Mouse (Mus musculus) hindbrain, embryonic 13.5 days (tissue): Measurements from ENCODE around the gene Tiam2. TPM values are rescaled to one million over a fixed set of nuclear protein-coding genes. Genes with fewer than 3 reads are reported as not detected.

ENCODE experiments used
- ATAC-seq: fragments of 200-750 bp; cut with Nextera tagmentation; 2 replicates; pipeline ENCODE4 v1.8.0; 2017; ENCODE audit warnings: moderate TSS enrichment; ENCODE audit not compliant: low FRiP score
- H3K27ac ChIP-seq: fragments of 300-500 bp; sonication (generic); 2 replicates; pipeline ENCODE4 v1.5.1; 2015; ENCODE audit warnings: inconsistent platforms, mild to moderate bottlenecking, moderate library complexity
- H3K27me3 ChIP-seq: fragments of 300-500 bp; sonication (generic); 2 replicates; pipeline ENCODE4 v1.6.1; 2015; ENCODE audit warnings: mild to moderate bottlenecking, inconsistent platforms
- H3K36me3 ChIP-seq: fragments of 300-500 bp; sonication (generic); 2 replicates; pipeline ENCODE4 v1.6.1; 2015; ENCODE audit warnings: mild to moderate bottlenecking, inconsistent platforms
- H3K4me1 ChIP-seq: fragments of 300-500 bp; sonication (generic); replicated peaks from 2 replicates; pipeline ENCODE4 v1.6.1; 2015; ENCODE audit warnings: inconsistent platforms
- H3K4me2 ChIP-seq: fragments of 300-500 bp; sonication (generic); 2 replicates; pipeline ENCODE4 v1.6.1; 2015; ENCODE audit warnings: inconsistent platforms, mild to moderate bottlenecking, moderate library complexity
- H3K4me3 ChIP-seq: fragments of 300-500 bp; sonication (generic); 2 replicates; pipeline ENCODE4 v1.5.1; 2015; ENCODE audit warnings: mild to moderate bottlenecking, inconsistent platforms
- H3K9ac ChIP-seq: fragments of 300-500 bp; sonication (generic); 2 replicates; pipeline ENCODE4 v1.6.1; 2015; ENCODE audit warnings: mild to moderate bottlenecking, inconsistent platforms
- H3K9me3 ChIP-seq: fragments of 300-500 bp; sonication (generic); 2 replicates; pipeline ENCODE4 v1.6.1; 2016; ENCODE audit warnings: inconsistent platforms
- WGBS: fragments of 180-500 bp; shearing (Covaris S2); methylation state at CpG from one replicate; pipeline ENCODE4 v1.1.7; 2015; 5-methylcytosine and 5-hydroxymethylcytosine counted together
- polyA plus RNA-seq: library from polyadenylated mRNA; unstranded; fragments of >200 nt; fragmentation: Nextera tagmentation; extraction: Ambion mirVana; gene quantifications from 2 replicates; pipeline ENCODE4 v1.2.1, GENCODE M21; 2015

Gene Tiam2
- 4.1 and 4.9 TPM in 2 replicates for polyA plus RNA-seq

DNA sequence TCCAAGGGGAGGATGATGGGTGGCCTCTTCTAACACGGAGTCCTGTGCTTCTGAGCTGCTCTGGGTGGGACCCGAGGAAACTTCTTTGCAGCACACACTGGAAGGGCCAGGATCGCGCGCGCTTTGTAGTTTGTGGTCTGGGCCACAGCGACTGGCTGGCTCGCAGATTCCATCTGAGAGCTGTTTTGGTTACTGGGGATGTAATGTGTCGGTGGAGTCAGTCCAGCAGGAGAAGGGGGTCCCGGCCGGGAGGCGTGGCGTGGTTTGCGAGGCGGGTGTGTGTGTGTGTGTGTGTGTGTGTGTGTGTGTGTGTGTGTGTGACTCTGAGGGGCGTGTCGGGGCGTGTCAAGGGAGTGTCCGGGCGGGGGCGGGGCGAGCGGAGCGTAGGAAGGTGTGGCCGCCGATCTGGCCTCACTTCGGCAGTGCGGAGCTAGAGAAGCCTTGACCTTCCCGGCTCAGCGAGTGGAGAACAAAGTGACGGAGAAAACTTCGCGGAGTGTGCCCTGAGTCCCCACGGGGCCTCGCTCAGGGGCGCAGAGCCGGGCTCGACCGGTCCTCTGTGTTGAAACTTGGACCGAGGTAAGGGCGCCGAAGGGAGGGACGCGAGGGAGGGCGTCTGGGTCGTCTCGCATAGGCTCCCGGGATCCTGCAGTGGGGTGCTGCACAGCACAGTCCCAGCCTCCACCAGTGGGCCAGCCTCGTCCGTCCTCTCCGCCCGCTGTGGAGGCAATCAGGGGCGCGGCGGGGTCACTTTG is at the start of gene Tiam2:
Tiam2 (plus strand) TSS at position 426 of the 755 bp plus-strand sequence.
- Histone ChIP-seq H3K4me1 (peaks cover 22% of the 10 kb centered on the region), H3K27me3 (peaks cover 50% of the 10 kb centered on the region), H3K9ac (peak within 1 kb of the TSS; percentile 69), H3K4me3 (peak within 1 kb of the TSS; percentile 51), H3K27ac (peak within 1 kb of the TSS; percentile 12; the same call in 1 of the 2 replicates), H3K4me2 (peak within 1 kb of the TSS; percentile 75), H3K36me3 (no peaks in the 10 kb centered on the region), H3K9me3 (no peaks in the 10 kb centered on the region)
- 2% methylated on average over 43 of the region's 55 CpGs for WGBS
- ATAC-seq = peak; percentile 79

DNA sequence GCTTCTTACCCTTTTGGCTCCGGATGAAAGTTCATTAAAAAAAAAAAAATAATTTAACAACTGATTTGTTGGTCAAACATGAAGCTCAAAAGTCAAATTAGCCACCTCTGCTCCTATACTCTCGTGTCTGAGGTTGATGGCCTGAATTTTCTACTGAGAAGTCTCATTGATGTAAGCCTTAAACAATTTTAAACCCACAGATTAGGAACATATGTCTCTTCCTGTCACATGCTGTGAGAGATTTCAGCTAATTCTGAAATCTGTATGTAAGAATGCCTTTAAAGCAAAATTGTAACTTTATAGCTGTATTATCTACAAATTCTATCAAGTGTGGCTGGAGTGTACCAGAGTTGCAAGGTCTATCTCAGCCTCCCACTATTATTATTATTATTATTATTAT is 46.1 kb upstream of the Tiam2 start:
- H3K4me1 ChIP-seq = peaks cover 23% of the 10 kb centered on the region
- H3K9me3 ChIP-seq = no peaks in the 10 kb centered on the region
- no peak overlapping the region for H3K4me2 ChIP-seq
- no peaks in the 10 kb centered on the region for H3K36me3 ChIP-seq
- H3K4me3 ChIP-seq = no peak overlapping the region
- H3K27me3 ChIP-seq = no peaks in the 10 kb centered on the region
- 82% methylated on average over 2 of the region's 2 CpGs for WGBS
- H3K27ac ChIP-seq = no peak overlapping the region
- ATAC-seq = no peak
- H3K9ac ChIP-seq = no peak overlapping the region

DNA sequence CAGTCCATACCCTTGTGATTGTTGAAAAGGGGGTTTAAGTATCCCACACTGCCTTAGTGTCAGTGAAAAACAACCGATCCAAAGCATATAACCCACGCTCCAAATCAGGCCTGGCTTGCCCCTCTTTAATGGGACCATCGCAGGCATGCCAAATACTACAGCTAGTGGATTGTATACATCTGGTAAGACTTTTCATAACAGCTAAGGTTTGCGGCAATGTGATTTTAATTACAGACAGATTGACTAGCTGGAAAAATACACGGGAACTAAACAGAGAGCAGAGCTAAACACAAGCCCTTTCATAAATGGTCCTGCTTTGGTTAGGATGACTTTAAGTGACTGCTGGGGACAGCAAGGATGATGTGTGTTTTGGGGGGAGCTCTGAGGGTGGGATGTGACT is 44.4 kb upstream of the Tiam2 start:
- no peak overlapping the region for H3K4me3 ChIP-seq
- 90% methylated on average over 5 of the region's 5 CpGs for WGBS
- no peak overlapping the region for H3K27ac ChIP-seq
- H3K4me1 ChIP-seq = peaks cover 15% of the 10 kb centered on the region
- H3K9ac ChIP-seq = no peak overlapping the region
- no peak overlapping the region for H3K4me2 ChIP-seq
- no peaks in the 10 kb centered on the region for H3K9me3 ChIP-seq
- no peak for ATAC-seq
- H3K36me3 ChIP-seq = no peaks in the 10 kb centered on the region
- H3K27me3 ChIP-seq = no peaks in the 10 kb centered on the region

DNA sequence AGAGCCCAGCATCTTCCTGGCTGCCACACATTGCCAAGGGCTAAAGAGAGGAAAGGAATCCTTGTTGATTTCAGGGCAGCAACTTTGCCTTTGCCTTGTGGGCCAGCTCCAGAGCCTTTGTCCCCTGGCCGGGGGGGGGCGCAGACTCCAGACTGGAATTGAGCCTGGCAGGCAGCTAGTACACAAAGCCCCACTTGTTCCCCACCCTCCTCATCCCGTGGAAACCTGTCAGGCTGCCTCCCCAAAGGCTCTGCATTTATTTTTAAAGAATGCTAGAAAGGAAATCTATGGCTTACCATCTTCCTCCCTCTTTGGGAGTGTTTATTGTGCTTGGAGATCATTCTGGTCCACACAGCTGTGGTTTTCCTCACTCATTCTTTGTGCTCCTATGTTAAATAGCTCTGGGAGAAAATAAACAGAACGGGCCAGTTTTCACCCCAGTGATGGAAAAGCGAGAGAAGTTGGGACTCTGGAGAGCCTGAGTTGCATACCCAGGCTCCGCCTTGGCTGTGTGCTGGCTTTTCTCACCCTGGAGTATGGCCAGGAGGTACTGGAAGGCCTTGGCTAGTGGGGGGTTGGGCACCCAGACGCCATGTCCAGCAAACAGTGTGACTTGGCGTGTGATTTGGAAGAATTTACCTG is 41.2 kb upstream of the Tiam2 start:
- no peaks in the 10 kb centered on the region for H3K9me3 ChIP-seq
- ATAC-seq = peak; percentile 76
- no peaks in the 10 kb centered on the region for H3K27me3 ChIP-seq
- no peak overlapping the region for H3K4me2 ChIP-seq
- H3K4me1 ChIP-seq = peaks cover 15% of the 10 kb centered on the region
- 31% methylated on average over 8 of the region's 8 CpGs for WGBS
- no peak overlapping the region for H3K9ac ChIP-seq
- H3K4me3 ChIP-seq = no peak overlapping the region
- no peaks in the 10 kb centered on the region for H3K36me3 ChIP-seq
- H3K27ac ChIP-seq = peak overlapping the region; percentile 83

DNA sequence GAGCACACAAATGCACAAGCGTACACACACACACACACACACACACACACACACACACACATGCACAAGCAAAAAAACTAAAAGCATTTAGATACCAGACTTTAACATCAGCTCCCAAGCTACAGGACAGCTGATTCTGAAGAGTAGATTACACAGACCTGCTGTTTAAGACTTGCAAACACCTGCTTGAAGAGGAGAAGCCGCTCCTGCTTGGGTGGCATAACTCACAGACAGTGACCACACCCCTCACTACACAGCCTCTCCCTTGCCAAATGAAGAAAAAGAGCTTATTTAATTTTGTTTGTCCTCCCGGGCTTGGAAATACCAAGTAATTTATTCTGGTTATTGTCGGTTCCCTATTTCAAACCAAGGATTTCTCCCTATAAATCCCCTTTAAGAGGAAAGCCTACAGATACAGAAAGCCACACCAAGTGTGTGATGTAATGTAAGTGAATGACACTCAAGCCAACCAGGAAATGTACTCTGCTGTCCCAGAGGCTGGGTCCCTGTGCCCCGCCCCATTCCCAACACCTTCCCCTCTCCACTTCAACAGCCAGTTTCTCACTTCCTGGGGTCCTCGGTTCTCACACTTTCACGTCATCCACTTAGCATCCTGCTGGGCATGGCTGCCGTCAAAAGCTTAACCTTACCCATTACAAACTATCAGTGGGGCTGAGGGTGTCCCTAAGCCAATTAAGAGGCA is 40.1 kb upstream of the Tiam2 start:
- H3K27me3 ChIP-seq = no peaks in the 10 kb centered on the region
- H3K4me1 ChIP-seq = peaks cover 11% of the 10 kb centered on the region
- H3K9ac ChIP-seq = no peak overlapping the region
- peak overlapping the region; percentile 83 for H3K27ac ChIP-seq
- H3K36me3 ChIP-seq = no peaks in the 10 kb centered on the region
- H3K4me2 ChIP-seq = no peak overlapping the region
- H3K4me3 ChIP-seq = no peak overlapping the region
- 72% methylated on average over 8 of the region's 8 CpGs for whole genome bisulfite sequencing
- no peak for ATAC-seq
- H3K9me3 ChIP-seq = no peaks in the 10 kb centered on the region

DNA sequence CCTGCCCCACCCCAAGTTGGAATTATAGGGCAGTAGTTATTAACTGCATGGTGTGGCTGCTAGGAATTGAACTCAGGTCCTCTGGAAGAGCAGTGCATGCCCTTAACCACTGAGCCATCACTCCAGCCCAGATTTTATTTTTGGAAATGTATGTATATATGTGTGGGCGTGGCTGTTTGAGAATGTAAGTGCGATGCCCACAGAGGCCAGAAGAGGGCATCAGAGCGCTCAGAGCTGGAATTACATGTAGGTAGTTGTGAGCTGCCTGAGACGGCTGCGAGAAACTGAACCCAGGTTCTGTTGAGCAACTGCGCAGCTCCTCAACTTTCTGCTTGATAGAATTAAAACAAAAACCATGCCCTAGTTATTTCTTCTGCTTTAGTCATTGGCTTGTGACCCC is 38.0 kb upstream of the Tiam2 start:
- 24% methylated on average over 6 of the region's 6 CpGs for WGBS
- H3K27ac ChIP-seq = no peak overlapping the region
- no peak for ATAC-seq

DNA sequence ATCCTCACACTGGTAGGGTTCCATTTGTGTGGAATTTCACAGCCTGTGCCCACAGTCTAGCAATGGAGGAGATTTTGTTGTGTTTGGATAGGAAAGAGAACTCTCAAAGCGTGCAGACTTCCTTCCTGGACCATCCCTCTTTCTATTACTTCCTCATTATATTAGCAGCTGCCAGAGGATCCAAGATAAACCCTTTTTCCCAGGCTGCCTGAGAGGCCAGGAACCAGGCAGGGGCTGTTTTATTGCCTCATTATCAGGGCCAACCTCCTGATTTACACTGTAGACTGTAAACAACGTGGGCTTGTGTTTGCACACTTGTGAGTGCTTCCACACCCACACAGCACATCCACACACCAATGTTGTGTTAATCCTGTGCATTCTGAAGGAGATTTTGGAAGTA is 31.3 kb upstream of the Tiam2 start:
- ATAC-seq = no peak
- H3K27ac ChIP-seq = no peak overlapping the region

More for the DNA sequence above, 38.0 kb upstream of the Tiam2 start:
- H3K9me3 ChIP-seq = no peaks in the 10 kb centered on the region
- H3K27me3 ChIP-seq = no peaks in the 10 kb centered on the region
- peaks cover 11% of the 10 kb centered on the region for H3K4me1 ChIP-seq
- no peak overlapping the region for H3K9ac ChIP-seq
- H3K4me3 ChIP-seq = no peak overlapping the region
- no peak overlapping the region for H3K4me2 ChIP-seq
- H3K36me3 ChIP-seq = peaks cover 17% of the 10 kb centered on the region

DNA sequence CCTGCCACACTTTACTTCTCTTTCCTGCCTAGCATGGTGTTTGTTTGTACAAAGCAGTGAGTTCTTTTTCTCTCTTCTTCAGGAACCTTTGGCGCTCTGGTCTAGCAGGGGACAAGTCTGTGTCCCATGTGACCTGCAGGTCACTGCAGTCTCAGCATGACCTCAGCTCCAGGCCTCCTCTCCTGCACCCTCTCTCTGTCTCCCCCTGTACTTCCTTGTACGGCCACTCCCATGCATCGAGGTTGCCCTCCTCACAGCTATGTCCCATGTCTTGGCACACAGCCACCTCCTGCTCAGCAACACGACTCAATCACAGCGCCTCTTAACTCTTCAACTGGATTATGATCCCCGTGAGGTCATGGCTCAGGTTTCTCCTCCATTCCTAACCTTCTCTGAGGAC is 26.9 kb upstream of the Tiam2 start:
- Histone ChIP-seq H3K27me3 (no peaks in the 10 kb centered on the region), H3K9me3 (no peaks in the 10 kb centered on the region), H3K36me3 (0 out of 2 replicates have a peak, but pooled peaks cover 7% of the 10 kb centered on the region), H3K9ac (no peak overlapping the region), H3K4me3 (no peak overlapping the region), H3K27ac (no peak overlapping the region), H3K4me1 (0 out of 2 replicates have a peak, but pooled peaks cover 2% of the 10 kb centered on the region), H3K4me2 (no peak overlapping the region)
- 81% methylated on average over 6 of the region's 6 CpGs for WGBS
- ATAC-seq = no peak

More for the DNA sequence above, 31.3 kb upstream of the Tiam2 start:
- peaks cover 33% of the 10 kb centered on the region for H3K36me3 ChIP-seq
- WGBS = 65% methylated on average over 2 of the region's 2 CpGs
- H3K4me3 ChIP-seq = no peak overlapping the region
- no peaks in the 10 kb centered on the region for H3K9me3 ChIP-seq
- no peak overlapping the region for H3K9ac ChIP-seq
- no peaks in the 10 kb centered on the region for H3K27me3 ChIP-seq
- H3K4me2 ChIP-seq = no peak overlapping the region
- 0 out of 2 replicates have a peak, but pooled peaks cover 2% of the 10 kb centered on the region for H3K4me1 ChIP-seq

DNA sequence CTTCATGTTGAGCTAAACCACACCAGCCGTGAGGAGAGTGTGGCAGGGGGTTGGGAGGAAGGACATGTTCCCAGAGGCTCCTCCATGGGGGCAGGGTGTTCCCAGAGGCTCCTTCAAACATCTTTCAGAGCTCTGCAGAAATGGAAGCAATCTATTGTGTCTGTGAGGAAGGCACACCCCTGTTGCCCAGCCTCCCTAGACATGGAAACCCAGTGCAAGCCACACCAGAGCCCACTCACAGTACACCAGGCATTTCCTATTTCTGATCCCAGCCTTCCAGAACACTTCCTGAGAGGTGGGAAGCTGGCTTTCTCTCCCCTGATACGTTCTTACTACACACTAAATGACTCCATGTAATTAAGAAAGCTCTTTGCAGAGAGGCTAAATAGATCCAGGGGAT is 20.4 kb upstream of the Tiam2 start:
- Histone ChIP-seq H3K4me1 (no peaks in the 10 kb centered on the region; the same call in 1 of the 2 replicates), H3K9me3 (no peaks in the 10 kb centered on the region), H3K4me3 (no peak overlapping the region), H3K27ac (peak overlapping the region; percentile 62; the same call in 1 of the 2 replicates), H3K27me3 (no peaks in the 10 kb centered on the region), H3K9ac (no peak overlapping the region), H3K4me2 (no peak overlapping the region), H3K36me3 (no peaks in the 10 kb centered on the region)
- 57% methylated on average over 2 of the region's 2 CpGs for WGBS
- no peak for ATAC-seq

DNA sequence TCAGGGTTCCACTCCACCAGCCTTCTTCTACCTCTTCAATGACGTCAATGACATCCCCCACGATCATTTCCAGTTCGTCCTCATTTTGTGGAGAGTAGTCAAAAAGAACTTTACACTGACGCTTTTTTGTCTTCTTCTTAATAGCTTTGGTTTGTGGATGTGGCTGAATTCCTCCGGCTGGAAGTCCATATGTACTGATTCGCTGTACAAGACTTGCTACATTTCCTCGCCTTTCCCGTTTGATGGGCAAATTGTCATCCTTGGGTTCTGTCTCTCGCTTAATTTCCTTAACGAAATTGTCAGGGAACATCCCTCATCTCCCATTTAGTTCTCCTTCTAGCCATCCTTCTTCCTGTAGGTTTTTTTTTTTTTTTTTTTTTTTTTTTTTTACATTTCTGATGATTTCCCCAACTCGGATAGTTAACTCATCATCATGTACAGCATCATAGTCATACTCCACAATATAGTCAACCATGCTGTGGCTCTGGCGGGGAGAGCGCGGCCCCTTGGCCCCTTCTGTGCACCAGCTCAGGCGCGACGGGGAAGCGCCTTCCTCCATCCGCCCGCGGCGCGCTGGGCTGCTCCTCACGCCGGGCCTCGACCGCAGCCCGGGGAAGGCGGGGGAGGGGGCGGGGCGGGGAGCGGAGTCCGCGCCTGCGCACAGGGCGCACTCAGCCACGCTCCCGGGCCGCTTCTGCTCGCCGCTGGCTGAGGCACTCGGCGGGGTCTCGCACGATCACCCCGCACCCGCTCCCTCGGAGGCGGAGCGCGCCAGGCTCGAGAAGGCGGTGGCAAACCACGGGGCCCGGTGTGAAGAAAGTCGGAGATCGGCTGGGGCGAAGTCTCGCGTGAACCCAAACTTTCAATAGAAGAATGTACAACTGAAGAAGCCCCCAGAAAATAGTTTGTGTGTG is 12.4 kb upstream of the Tiam2 start:
- ATAC-seq = peak; percentile 95
- Histone ChIP-seq H3K36me3 (no peaks in the 10 kb centered on the region), H3K27ac (peak overlapping the region; percentile 55; the same call in 1 of the 2 replicates), H3K4me2 (peak overlapping the region; percentile 63), H3K27me3 (no peaks in the 10 kb centered on the region), H3K9me3 (no peaks in the 10 kb centered on the region), H3K4me1 (peaks cover 5% of the 10 kb centered on the region), H3K9ac (peak overlapping the region; percentile 56), H3K4me3 (peak overlapping the region; percentile 47)
- 6% methylated on average over 60 of the region's 60 CpGs for WGBS

DNA sequence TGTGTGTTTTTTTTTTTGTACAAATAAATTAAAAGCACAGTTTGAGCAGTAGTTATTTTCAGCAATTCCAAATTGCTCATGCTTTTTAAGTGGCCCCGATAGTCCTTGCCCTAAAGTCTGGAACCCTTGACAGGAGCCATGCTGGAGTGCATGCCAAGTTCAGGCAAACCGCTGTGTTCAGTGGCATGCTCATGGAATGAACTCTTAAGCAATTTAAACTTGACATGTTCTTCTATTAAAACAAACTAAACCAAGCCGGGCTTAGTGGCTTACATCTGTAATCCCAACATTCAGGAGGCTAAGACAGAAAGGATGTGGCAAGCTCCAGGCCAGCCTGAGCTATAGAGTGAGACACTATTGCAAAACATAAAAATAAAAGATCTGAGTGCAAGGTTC is 11.8 kb upstream of the Tiam2 start:
- Histone ChIP-seq H3K9ac (peak overlapping the region; percentile 56; the same call in 1 of the 2 replicates), H3K36me3 (no peaks in the 10 kb centered on the region), H3K4me3 (peak overlapping the region; percentile 47), H3K4me1 (peaks cover 5% of the 10 kb centered on the region), H3K4me2 (peak overlapping the region; percentile 63), H3K27ac (no peak overlapping the region), H3K27me3 (no peaks in the 10 kb centered on the region), H3K9me3 (no peaks in the 10 kb centered on the region)
- WGBS = 34% methylated on average over 3 of the region's 3 CpGs
- peak; percentile 26; the same call in 1 of the 2 replicates for ATAC-seq
